Mouse (Mus musculus) kidney, postnatal 10 days (tissue): ENCODE measurements around the gene Dlg1.

ENCODE experiments used
- DNase-seq: peaks from one replicate; pipeline ENCODE4 v3.0.0; 2021; ENCODE audit warnings: mixed read lengths

Gene Dlg1

GRCm38 (mm10) chr16:31866911-31867310 lies 203.7 kb downstream of the Dlg1 start:
- no peak for DNase-seq

GRCm38 (mm10) chr16:31867736-31868135 lies 204.5 kb downstream of the Dlg1 start:
- no peak for DNase-seq

GRCm38 (mm10) chr16:31873721-31874120 lies 210.5 kb downstream of the Dlg1 start:
- DNase-seq = peak; percentile 1

- DNase-seq = no peak
Measured at GRCm38 (mm10) chr16:31875391-31875790, 212.1 kb downstream of the Dlg1 start.

GRCm38 (mm10) chr16:31876386-31876785 lies 213.1 kb downstream of the Dlg1 start:
- DNase-seq = no peak

GRCm38 (mm10) chr16:31878052-31878451 lies 214.8 kb downstream of the Dlg1 start:
- DNase-seq = no peak

- peak; percentile 88 for DNase-seq
Measured at GRCm38 (mm10) chr16:31878573-31879257, 215.5 kb downstream of the Dlg1 start, which contains the start of gene Meltf. Gene Meltf (plus strand): TSS chr16:31878810.

- no peak for DNase-seq
Measured at GRCm38 (mm10) chr16:31880146-31880840, 217.1 kb downstream of the Dlg1 start.

GRCm38 (mm10) chr16:31882381-31882908 lies 219.2 kb downstream of the Dlg1 start:
- DNase-seq = no peak

GRCm38 (mm10) chr16:31883302-31883701 lies 220.1 kb downstream of the Dlg1 start:
- peak; percentile 50 for DNase-seq

GRCm38 (mm10) chr16:31883902-31884301 lies 220.7 kb downstream of the Dlg1 start:
- DNase-seq = no peak

- no peak for DNase-seq
Measured at GRCm38 (mm10) chr16:31890907-31891306, 227.7 kb downstream of the Dlg1 start.

GRCm38 (mm10) chr16:31893396-31894141 lies 230.3 kb downstream of the Dlg1 start:
- DNase-seq = no peak

GRCm38 (mm10) chr16:31896971-31897774 lies 233.9 kb downstream of the Dlg1 start:
- peak; percentile 64 for DNase-seq

GRCm38 (mm10) chr16:31898546-31899326 lies 235.5 kb downstream of the Dlg1 start:
- no peak for DNase-seq

GRCm38 (mm10) chr16:31901886-31902285 lies 238.6 kb downstream of the Dlg1 start:
- DNase-seq = no peak

- DNase-seq = no peak
Measured at GRCm38 (mm10) chr16:31903239-31903638, 240.0 kb downstream of the Dlg1 start.

- no peak for DNase-seq
Measured at GRCm38 (mm10) chr16:31905331-31905730, 242.1 kb downstream of the Dlg1 start.

- peak; percentile 28 for DNase-seq
Measured at GRCm38 (mm10) chr16:31905891-31906825, 242.9 kb downstream of the Dlg1 start.

GRCm38 (mm10) chr16:31906896-31907295 lies 243.7 kb downstream of the Dlg1 start:
- peak; percentile 68 for DNase-seq
